Mouse (Mus musculus): ENCODE data around the gene Mfap3. TPM values are rescaled to one million over a fixed set of nuclear protein-coding genes. Genes with fewer than 3 reads are reported as not detected.

Mfap3 gene
- polyA plus RNA-seq, 1 experiment from 2014 or later: 63.8 TPM

GRCm38 (mm10) chr11:57522046-57522445 is 3.6 kb downstream of the Mfap3 start:
- H3K27ac ChIP-seq (ENCODE audit: low read length): peak overlapping the region; percentile 23
- peak; percentile 84 for ATAC-seq
- no peaks in the 10 kb centered on the region for H3K9me3 ChIP-seq (ENCODE audit: control insufficient read depth, low read length)
- no peak overlapping the region for H3K4me2 ChIP-seq (ENCODE audit: low read length)
- WGBS: 67% methylated on average over 7 of the region's 7 CpGs
- H3K9ac ChIP-seq (replicated peaks; ENCODE audit: low read depth, low read length): no peak overlapping the region
- H3K27me3 ChIP-seq (replicated peaks; ENCODE audit: control insufficient read depth, insufficient read depth, low read length): no peaks in the 10 kb centered on the region
- H3K36me3 ChIP-seq (ENCODE audit: control insufficient read depth, insufficient read depth): no peaks in the 10 kb centered on the region
- peaks cover 34% of the 10 kb centered on the region for H3K4me1 ChIP-seq (replicated peaks; ENCODE audit: control insufficient read depth, insufficient read depth, low read length)
- no peak overlapping the region for H3K4me3 ChIP-seq (replicated peaks; ENCODE audit: low read length)

- 79% methylated on average over 3 of the region's 3 CpGs for WGBS
- Histone ChIP-seq H3K36me3 (ENCODE audit: control insufficient read depth, insufficient read depth) (peaks cover 4% of the 10 kb centered on the region; the same call in 1 of the 2 replicates), H3K9ac (replicated peaks; ENCODE audit: low read depth, low read length) (no peak overlapping the region), H3K4me2 (ENCODE audit: low read length) (no peak overlapping the region), H3K9me3 (ENCODE audit: control insufficient read depth, low read length) (no peaks in the 10 kb centered on the region), H3K4me1 (replicated peaks; ENCODE audit: control insufficient read depth, insufficient read depth, low read length) (peaks cover 28% of the 10 kb centered on the region), H3K27ac (ENCODE audit: low read length) (no peak overlapping the region), H3K4me3 (replicated peaks; ENCODE audit: low read length) (no peak overlapping the region), H3K27me3 (replicated peaks; ENCODE audit: control insufficient read depth, insufficient read depth, low read length) (no peaks in the 10 kb centered on the region)
- no peak for ATAC-seq
Observed at GRCm38 (mm10) chr11:57523418-57523817, 5.0 kb downstream of the Mfap3 start.

GRCm38 (mm10) chr11:57524597-57524996 is 6.1 kb downstream of the Mfap3 start:
- Histone ChIP-seq H3K9ac (replicated peaks; ENCODE audit: low read depth, low read length) (no peak overlapping the region), H3K27me3 (replicated peaks; ENCODE audit: control insufficient read depth, insufficient read depth, low read length) (no peaks in the 10 kb centered on the region), H3K4me3 (replicated peaks; ENCODE audit: low read length) (no peak overlapping the region), H3K4me2 (ENCODE audit: low read length) (no peak overlapping the region), H3K4me1 (replicated peaks; ENCODE audit: control insufficient read depth, insufficient read depth, low read length) (peaks cover 22% of the 10 kb centered on the region), H3K36me3 (ENCODE audit: control insufficient read depth, insufficient read depth) (peaks cover 8% of the 10 kb centered on the region; the same call in 1 of the 2 replicates), H3K27ac (ENCODE audit: low read length) (no peak overlapping the region), H3K9me3 (ENCODE audit: control insufficient read depth, low read length) (no peaks in the 10 kb centered on the region)
- ATAC-seq: no peak

GRCm38 (mm10) chr11:57525900-57526299 is 7.4 kb downstream of the Mfap3 start:
- WGBS: 85% methylated on average over 3 of the region's 3 CpGs
- no peak overlapping the region for H3K4me2 ChIP-seq (ENCODE audit: low read length)
- no peak overlapping the region for H3K4me3 ChIP-seq (replicated peaks; ENCODE audit: low read length)
- ATAC-seq: no peak
- peaks cover 24% of the 10 kb centered on the region for H3K4me1 ChIP-seq (replicated peaks; ENCODE audit: control insufficient read depth, insufficient read depth, low read length)
- no peak overlapping the region for H3K27ac ChIP-seq (ENCODE audit: low read length)
- H3K9ac ChIP-seq (replicated peaks; ENCODE audit: low read depth, low read length): no peak overlapping the region
- H3K9me3 ChIP-seq (ENCODE audit: control insufficient read depth, low read length): no peaks in the 10 kb centered on the region
- no peaks in the 10 kb centered on the region for H3K27me3 ChIP-seq (replicated peaks; ENCODE audit: control insufficient read depth, insufficient read depth, low read length)
- peaks cover 11% of the 10 kb centered on the region; the same call in 1 of the 2 replicates for H3K36me3 ChIP-seq (ENCODE audit: control insufficient read depth, insufficient read depth)

- Histone ChIP-seq H3K9me3 (ENCODE audit: control insufficient read depth, low read length) (no peaks in the 10 kb centered on the region), H3K4me3 (replicated peaks; ENCODE audit: low read length) (no peak overlapping the region), H3K9ac (replicated peaks; ENCODE audit: low read depth, low read length) (no peak overlapping the region), H3K27me3 (replicated peaks; ENCODE audit: control insufficient read depth, insufficient read depth, low read length) (no peaks in the 10 kb centered on the region), H3K4me1 (replicated peaks; ENCODE audit: control insufficient read depth, insufficient read depth, low read length) (peaks cover 26% of the 10 kb centered on the region), H3K36me3 (ENCODE audit: control insufficient read depth, insufficient read depth) (peaks cover 11% of the 10 kb centered on the region; the same call in 1 of the 2 replicates), H3K4me2 (ENCODE audit: low read length) (no peak overlapping the region), H3K27ac (ENCODE audit: low read length) (no peak overlapping the region)
- WGBS: 74% methylated on average over 4 of the region's 4 CpGs
- ATAC-seq: no peak
Observed at GRCm38 (mm10) chr11:57527506-57527905, 9.0 kb downstream of the Mfap3 start.

- Histone ChIP-seq H3K27me3 (replicated peaks; ENCODE audit: control insufficient read depth, insufficient read depth, low read length) (no peaks in the 10 kb centered on the region), H3K27ac (ENCODE audit: low read length) (no peak overlapping the region), H3K36me3 (ENCODE audit: control insufficient read depth, insufficient read depth) (peaks cover 11% of the 10 kb centered on the region; the same call in 1 of the 2 replicates), H3K9me3 (ENCODE audit: control insufficient read depth, low read length) (no peaks in the 10 kb centered on the region), H3K9ac (replicated peaks; ENCODE audit: low read depth, low read length) (no peak overlapping the region), H3K4me1 (replicated peaks; ENCODE audit: control insufficient read depth, insufficient read depth, low read length) (peaks cover 19% of the 10 kb centered on the region), H3K4me3 (replicated peaks; ENCODE audit: low read length) (no peak overlapping the region), H3K4me2 (ENCODE audit: low read length) (no peak overlapping the region)
- no peak for ATAC-seq
- WGBS: 89% methylated on average over 3 of the region's 3 CpGs
Observed at GRCm38 (mm10) chr11:57529111-57529510, 10.6 kb downstream of the Mfap3 start.

DNA sequence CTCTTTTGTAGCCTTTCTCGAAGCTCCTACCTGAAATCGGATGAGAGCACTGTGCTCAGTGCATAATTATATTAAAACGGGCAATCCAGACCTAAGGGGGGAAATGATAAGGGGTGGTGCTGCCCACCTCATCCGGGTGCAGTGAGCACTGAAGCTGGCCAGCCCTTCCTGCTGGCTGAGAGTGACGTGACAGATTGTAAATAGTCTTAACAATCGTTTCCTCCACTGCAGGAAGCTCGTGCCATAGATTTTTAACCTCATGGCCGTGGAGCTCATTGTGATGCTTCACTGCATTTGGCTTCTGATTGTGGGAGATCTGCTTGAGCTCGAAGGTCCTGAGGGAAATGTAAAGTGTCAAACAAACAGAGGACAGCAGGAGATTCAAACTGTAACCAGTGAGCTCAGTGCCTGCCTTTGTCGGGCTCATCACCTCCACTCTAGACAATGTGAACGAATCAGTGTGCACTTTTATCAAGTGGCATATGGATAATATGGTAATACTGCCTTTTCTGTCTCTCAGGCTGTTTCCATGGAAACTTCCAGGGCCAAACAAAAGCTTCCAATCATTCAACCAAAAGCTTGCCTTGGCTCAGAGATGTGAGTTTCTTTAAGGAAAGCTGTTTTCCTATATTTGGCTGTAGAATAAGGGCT is 13.0 kb downstream of the Mfap3 start:
- H3K4me1 ChIP-seq (replicated peaks; ENCODE audit: control insufficient read depth, insufficient read depth, low read length): peaks cover 24% of the 10 kb centered on the region
- H3K9ac ChIP-seq (replicated peaks; ENCODE audit: low read depth, low read length): peak overlapping the region; percentile 43
- H3K36me3 ChIP-seq (ENCODE audit: control insufficient read depth, insufficient read depth): peaks cover 11% of the 10 kb centered on the region; the same call in 1 of the 2 replicates
- peak overlapping the region; percentile 19 for H3K4me2 ChIP-seq (ENCODE audit: low read length)
- H3K27ac ChIP-seq (ENCODE audit: low read length): peak overlapping the region; percentile 93
- H3K9me3 ChIP-seq (ENCODE audit: control insufficient read depth, low read length): no peaks in the 10 kb centered on the region
- no peak overlapping the region for H3K4me3 ChIP-seq (replicated peaks; ENCODE audit: low read length)
- 9% methylated on average over 11 of the region's 11 CpGs for WGBS
- no peaks in the 10 kb centered on the region for H3K27me3 ChIP-seq (replicated peaks; ENCODE audit: control insufficient read depth, insufficient read depth, low read length)
- peak; percentile 91 for ATAC-seq

DNA sequence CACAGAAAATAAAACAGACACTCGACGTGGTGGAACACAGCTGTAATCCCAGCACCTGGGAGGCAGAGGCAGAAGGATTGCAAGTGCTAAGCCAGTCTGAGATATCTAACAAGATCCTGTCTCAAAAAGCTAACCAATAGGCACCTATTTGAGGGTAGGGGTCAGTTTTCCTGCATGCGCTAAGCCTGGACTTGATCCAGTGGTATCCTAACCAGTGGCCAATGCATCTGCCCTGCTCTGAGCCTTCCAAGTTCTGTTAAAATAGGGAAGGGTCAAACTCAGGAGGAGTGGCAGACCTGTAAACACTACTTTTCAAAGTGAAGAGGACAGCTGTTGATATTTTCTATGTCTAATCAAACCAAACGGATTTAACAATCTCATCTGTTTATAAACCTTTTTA is 13.8 kb downstream of the Mfap3 start:
- Histone ChIP-seq H3K27ac (ENCODE audit: low read length) (peak overlapping the region; percentile 93), H3K9ac (replicated peaks; ENCODE audit: low read depth, low read length) (no peak overlapping the region), H3K4me3 (replicated peaks; ENCODE audit: low read length) (no peak overlapping the region), H3K4me2 (ENCODE audit: low read length) (no peak overlapping the region), H3K4me1 (replicated peaks; ENCODE audit: control insufficient read depth, insufficient read depth, low read length) (peaks cover 24% of the 10 kb centered on the region), H3K27me3 (replicated peaks; ENCODE audit: control insufficient read depth, insufficient read depth, low read length) (no peaks in the 10 kb centered on the region), H3K9me3 (ENCODE audit: control insufficient read depth, low read length) (no peaks in the 10 kb centered on the region), H3K36me3 (ENCODE audit: control insufficient read depth, insufficient read depth) (peaks cover 11% of the 10 kb centered on the region; the same call in 1 of the 2 replicates)
- ATAC-seq: no peak
- 87% methylated on average over 4 of the region's 4 CpGs for WGBS

GRCm38 (mm10) chr11:57535912-57536311 is 17.4 kb downstream of the Mfap3 start:
- H3K27me3 ChIP-seq (replicated peaks; ENCODE audit: control insufficient read depth, insufficient read depth, low read length): no peaks in the 10 kb centered on the region
- no peak for ATAC-seq
- no peaks in the 10 kb centered on the region for H3K36me3 ChIP-seq (ENCODE audit: control insufficient read depth, insufficient read depth)
- WGBS: 75% methylated on average over 5 of the region's 5 CpGs
- H3K4me3 ChIP-seq (replicated peaks; ENCODE audit: low read length): no peak overlapping the region
- no peaks in the 10 kb centered on the region for H3K9me3 ChIP-seq (ENCODE audit: control insufficient read depth, low read length)
- peaks cover 31% of the 10 kb centered on the region for H3K4me1 ChIP-seq (replicated peaks; ENCODE audit: control insufficient read depth, insufficient read depth, low read length)
- peak overlapping the region; percentile 34; the same call in 1 of the 2 replicates for H3K27ac ChIP-seq (ENCODE audit: low read length)
- no peak overlapping the region for H3K4me2 ChIP-seq (ENCODE audit: low read length)
- H3K9ac ChIP-seq (replicated peaks; ENCODE audit: low read depth, low read length): no peak overlapping the region
